Mouse (Mus musculus) neural tube, embryonic 12.5 days (tissue): ENCODE results near the gene Gng12. TPM values are rescaled to one million over a fixed set of nuclear protein-coding genes. Genes with fewer than 3 reads are reported as not detected.
A peak's percentile ranks its signal among the peaks of the same experiment; 100 is the strongest.
"Not testable (repeated sequence)": the region's sequence is repeated elsewhere in the genome, so short reads cannot be mapped to it uniquely, and the experiment has no call there.

ENCODE experiments used
- ATAC-seq: fragments of 200-750 bp; cut with Nextera tagmentation; 2 replicates; pipeline ENCODE4 v1.8.0; 2017; ENCODE audit warnings: low read depth, mild to moderate bottlenecking, moderate TSS enrichment, moderate library complexity; ENCODE audit not compliant: low FRiP score
- H3K27ac ChIP-seq: fragments of 300-500 bp; sonication (generic); 2 replicates; pipeline ENCODE4 v1.5.1; 2016
- H3K27me3 ChIP-seq: fragments of 300-500 bp; sonication (generic); replicated peaks from 2 replicates; pipeline ENCODE4 v1.6.1; 2016; ENCODE audit warnings: mild to moderate bottlenecking
- H3K36me3 ChIP-seq: fragments of 300-500 bp; sonication (generic); 2 replicates; pipeline ENCODE4 v1.6.1; 2016; ENCODE audit warnings: mild to moderate bottlenecking
- H3K4me1 ChIP-seq: fragments of 300-500 bp; sonication (generic); 2 replicates; pipeline ENCODE4 v1.6.1; 2016
- H3K4me2 ChIP-seq: fragments of 300-500 bp; sonication (generic); replicated peaks from 2 replicates; pipeline ENCODE4 v1.6.1; 2016; ENCODE audit warnings: mild to moderate bottlenecking
- H3K4me3 ChIP-seq: fragments of 300-500 bp; sonication (generic); 2 replicates; pipeline ENCODE4 v1.5.1; 2016
- H3K9ac ChIP-seq: fragments of 300-500 bp; sonication (generic); 2 replicates; pipeline ENCODE4 v1.6.1; 2016; ENCODE audit warnings: mild to moderate bottlenecking
- H3K9me3 ChIP-seq: fragments of 300-500 bp; sonication (generic); 2 replicates; pipeline ENCODE4 v1.6.1; 2016; ENCODE audit warnings: mild to moderate bottlenecking
- WGBS: fragments of 180-500 bp; shearing (Covaris S2); methylation state at CpG from one replicate; pipeline ENCODE4 v1.1.7; 2016; 5-methylcytosine and 5-hydroxymethylcytosine counted together
- polyA plus RNA-seq: library from polyadenylated mRNA; unstranded; fragments of >200 nt; fragmentation: Nextera tagmentation; extraction: Ambion mirVana; gene quantifications from 2 replicates; pipeline ENCODE4 v1.2.1, GENCODE M21; 2016

The Gng12 gene
- polyA plus RNA-seq, 1 experiment from 2014 or later: 41.8 TPM

GRCm38 (mm10) chr6:67009888-67010287, 113.7 kb downstream of the Gng12 start:
- Histone ChIP-seq H3K36me3 (no peaks in the 10 kb centered on the region), H3K4me2 (no peak overlapping the region), H3K4me1 (no peaks in the 10 kb centered on the region), H3K4me3 (no peak overlapping the region), H3K9me3 (no peaks in the 10 kb centered on the region), H3K27me3 (no peaks in the 10 kb centered on the region), H3K9ac (no peak overlapping the region), H3K27ac (no peak overlapping the region)
- WGBS: 85% methylated on average over 3 of the region's 3 CpGs
- ATAC-seq: no peak

GRCm38 (mm10) chr6:67010370-67011216, 114.4 kb downstream of the Gng12 start:
- Histone ChIP-seq H3K4me3 (no peak overlapping the region), H3K9ac (no peak overlapping the region), H3K9me3 (no peaks in the 10 kb centered on the region), H3K4me1 (no peaks in the 10 kb centered on the region), H3K27ac (no peak overlapping the region), H3K4me2 (no peak overlapping the region), H3K27me3 (no peaks in the 10 kb centered on the region), H3K36me3 (no peaks in the 10 kb centered on the region)
- ATAC-seq: peak; percentile 76
- WGBS: 49% methylated on average over 7 of the region's 7 CpGs

GRCm38 (mm10) chr6:67011217-67011518, 115.0 kb downstream of the Gng12 start:
- ATAC-seq: 0 out of 2 replicates have a peak, but pooled peaks have one; percentile 13
- Histone ChIP-seq H3K27me3 (no peaks in the 10 kb centered on the region), H3K9me3 (no peaks in the 10 kb centered on the region), H3K27ac (no peak overlapping the region), H3K9ac (no peak overlapping the region), H3K4me1 (no peaks in the 10 kb centered on the region), H3K4me2 (no peak overlapping the region), H3K36me3 (no peaks in the 10 kb centered on the region), H3K4me3 (no peak overlapping the region)

- no peaks in the 10 kb centered on the region for H3K4me1 ChIP-seq
- H3K27me3 ChIP-seq: no peaks in the 10 kb centered on the region
- ATAC-seq: no peak
- no peak overlapping the region for H3K27ac ChIP-seq
- no peak overlapping the region for H3K4me2 ChIP-seq
- no peaks in the 10 kb centered on the region for H3K36me3 ChIP-seq
- WGBS: 88% methylated on average over 6 of the region's 6 CpGs
- no peak overlapping the region for H3K4me3 ChIP-seq
- no peak overlapping the region for H3K9ac ChIP-seq
- no peaks in the 10 kb centered on the region for H3K9me3 ChIP-seq
These were observed 117.2 kb downstream of the Gng12 start for GRCm38 (mm10) chr6:67013293-67013948.

GRCm38 (mm10) chr6:67013949-67014678, 117.9 kb downstream of the Gng12 start:
- H3K4me3 ChIP-seq: no peak overlapping the region
- H3K4me2 ChIP-seq: no peak overlapping the region
- H3K9me3 ChIP-seq: no peaks in the 10 kb centered on the region
- no peaks in the 10 kb centered on the region for H3K4me1 ChIP-seq
- WGBS: 92% methylated on average over 9 of the region's 9 CpGs
- H3K27me3 ChIP-seq: no peaks in the 10 kb centered on the region
- H3K27ac ChIP-seq: no peak overlapping the region
- H3K9ac ChIP-seq: no peak overlapping the region
- no peak for ATAC-seq
- H3K36me3 ChIP-seq: no peaks in the 10 kb centered on the region

GRCm38 (mm10) chr6:67014679-67015075, 118.5 kb downstream of the Gng12 start:
- Histone ChIP-seq H3K4me2 (no peak overlapping the region), H3K27ac (no peak overlapping the region), H3K27me3 (no peaks in the 10 kb centered on the region), H3K36me3 (no peaks in the 10 kb centered on the region), H3K9ac (no peak overlapping the region), H3K4me1 (no peaks in the 10 kb centered on the region), H3K9me3 (no peaks in the 10 kb centered on the region), H3K4me3 (no peak overlapping the region)
- WGBS: 100% methylated on average over 1 of the region's 1 CpGs
- ATAC-seq: no peak

GRCm38 (mm10) chr6:67015739-67016519, 119.7 kb downstream of the Gng12 start:
- no peaks in the 10 kb centered on the region for H3K36me3 ChIP-seq
- WGBS: 82% methylated on average over 8 of the region's 8 CpGs
- H3K4me3 ChIP-seq: no peak overlapping the region
- H3K27me3 ChIP-seq: no peaks in the 10 kb centered on the region
- no peak overlapping the region for H3K9ac ChIP-seq
- no peaks in the 10 kb centered on the region for H3K4me1 ChIP-seq
- no peak for ATAC-seq
- H3K4me2 ChIP-seq: no peak overlapping the region
- no peaks in the 10 kb centered on the region for H3K9me3 ChIP-seq
- H3K27ac ChIP-seq: no peak overlapping the region

GRCm38 (mm10) chr6:67016520-67017111, 120.4 kb downstream of the Gng12 start:
- WGBS: 73% methylated on average over 7 of the region's 7 CpGs
- Histone ChIP-seq H3K4me1 (no peaks in the 10 kb centered on the region), H3K4me3 (no peak overlapping the region), H3K9me3 (no peaks in the 10 kb centered on the region), H3K4me2 (no peak overlapping the region), H3K27ac (no peak overlapping the region), H3K27me3 (no peaks in the 10 kb centered on the region), H3K36me3 (no peaks in the 10 kb centered on the region), H3K9ac (no peak overlapping the region)
- ATAC-seq: no peak

GRCm38 (mm10) chr6:67018365-67018764, 122.2 kb downstream of the Gng12 start:
- Histone ChIP-seq H3K9me3 (no peaks in the 10 kb centered on the region), H3K27ac (no peak overlapping the region), H3K27me3 (no peaks in the 10 kb centered on the region), H3K4me1 (no peaks in the 10 kb centered on the region), H3K4me2 (no peak overlapping the region), H3K9ac (no peak overlapping the region), H3K4me3 (no peak overlapping the region), H3K36me3 (no peaks in the 10 kb centered on the region)
- 70% methylated on average over 4 of the region's 4 CpGs for WGBS
- no peak for ATAC-seq

GRCm38 (mm10) chr6:67019001-67019400, 122.8 kb downstream of the Gng12 start:
- H3K27ac ChIP-seq, H3K4me2 ChIP-seq, H3K4me3 ChIP-seq, H3K36me3 ChIP-seq, H3K9me3 ChIP-seq, ATAC-seq, H3K9ac ChIP-seq, H3K27me3 ChIP-seq, H3K4me1 ChIP-seq: not testable (repeated sequence)
- 89% methylated on average over 7 of the region's 7 CpGs for WGBS

GRCm38 (mm10) chr6:67021308-67021707, 125.1 kb downstream of the Gng12 start:
- 83% methylated on average over 5 of the region's 5 CpGs for WGBS
- no peak overlapping the region for H3K4me2 ChIP-seq
- H3K9ac ChIP-seq: no peak overlapping the region
- no peaks in the 10 kb centered on the region for H3K4me1 ChIP-seq
- no peak for ATAC-seq
- no peak overlapping the region for H3K27ac ChIP-seq
- no peaks in the 10 kb centered on the region for H3K9me3 ChIP-seq
- no peaks in the 10 kb centered on the region for H3K27me3 ChIP-seq
- H3K36me3 ChIP-seq: no peaks in the 10 kb centered on the region
- no peak overlapping the region for H3K4me3 ChIP-seq
